Mouse (Mus musculus) heart, postnatal 14 days (tissue): ENCODE results near the gene Smarca4. TPM values are rescaled to one million over a fixed set of nuclear protein-coding genes. Genes with fewer than 3 reads are reported as not detected.

Experiments
- DNase-seq, 2 experiments: peaks; one replicate each; pipeline ENCODE4 v3.0.0; 2021 to 2022
- intact Hi-C: fragments of 180-260 bp; cut with DNase I; formaldehyde crosslinking; loops from one replicate; pipeline ENCODE4 v1.15.1; 2025
- total RNA-seq, 2 experiments: library from RNA; stranded (reverse); gene quantifications; 2 replicates each; pipeline ENCODE4 v1.2.3; 2021

Smarca4 gene
- total RNA-seq, 2 experiments from 2014 or later, result 46.5 to 51.6 TPM

GRCm38 (mm10) chr9:21706085-21706484 is 90.1 kb downstream of the Smarca4 start:
- intact Hi-C loops, result loop anchor here (5.0 kb wide), 1 partner anchor 41 kb away; no protein-coding TSS in a partner anchor
- DNase-seq, result no peak

GRCm38 (mm10) chr9:21706586-21707265 is 90.8 kb downstream of the Smarca4 start:
- intact Hi-C loops, result loop anchor here (5.0 kb wide), 1 partner anchor 41 kb away; no protein-coding TSS in a partner anchor
- no peak for DNase-seq

DNA sequence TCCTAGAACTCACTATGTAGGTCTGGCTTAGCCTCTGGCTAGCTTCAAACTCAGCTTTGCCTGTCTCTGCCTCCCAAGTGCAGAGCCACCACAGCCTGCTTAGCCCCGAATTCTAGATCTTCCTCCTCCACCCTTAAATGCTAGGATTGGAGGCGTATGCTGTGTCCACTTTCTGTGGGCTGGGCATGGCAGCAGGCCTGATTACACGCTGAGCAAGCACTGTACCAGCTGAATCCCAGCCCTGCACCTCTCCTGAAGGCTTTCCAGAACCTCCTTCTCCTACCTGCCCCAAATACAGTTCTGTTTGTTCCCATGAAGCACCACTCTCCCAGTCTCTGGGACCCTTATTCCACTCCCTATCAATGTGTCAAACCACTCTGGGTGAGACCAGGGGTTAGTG is 93.4 kb downstream of the Smarca4 start:
- DNase-seq, result no peak
- intact Hi-C loops, result loop anchor here (5.0 kb wide), 1 partner anchor 38 kb away; no protein-coding TSS in a partner anchor

DNA sequence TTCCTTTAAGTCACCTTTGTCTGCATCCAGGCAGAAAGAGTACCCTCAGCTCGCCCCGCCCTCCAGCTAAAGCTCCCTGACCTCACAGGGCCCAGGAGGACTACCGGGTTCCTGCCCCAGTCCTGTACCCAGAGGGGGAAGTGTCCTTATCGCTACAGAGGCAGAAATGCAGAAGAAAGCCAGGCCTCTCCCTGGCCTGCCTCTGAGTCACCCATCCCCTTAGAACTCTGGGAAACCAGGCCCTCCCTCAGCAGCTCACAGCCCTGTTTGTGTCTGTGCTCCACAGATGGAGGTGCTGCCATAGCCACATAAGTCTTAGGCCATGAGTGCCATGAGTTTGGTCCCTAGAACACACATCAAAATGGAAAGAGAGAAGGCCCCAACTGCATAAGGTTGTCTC is 99.3 kb downstream of the Smarca4 start:
- DNase-seq, result peak; percentile 26 to 39
- intact Hi-C loops, result no loop called here

GRCm38 (mm10) chr9:21717015-21717414 is 101.0 kb downstream of the Smarca4 start:
- intact Hi-C loops, result no loop called here
- DNase-seq, result no peak

DNA sequence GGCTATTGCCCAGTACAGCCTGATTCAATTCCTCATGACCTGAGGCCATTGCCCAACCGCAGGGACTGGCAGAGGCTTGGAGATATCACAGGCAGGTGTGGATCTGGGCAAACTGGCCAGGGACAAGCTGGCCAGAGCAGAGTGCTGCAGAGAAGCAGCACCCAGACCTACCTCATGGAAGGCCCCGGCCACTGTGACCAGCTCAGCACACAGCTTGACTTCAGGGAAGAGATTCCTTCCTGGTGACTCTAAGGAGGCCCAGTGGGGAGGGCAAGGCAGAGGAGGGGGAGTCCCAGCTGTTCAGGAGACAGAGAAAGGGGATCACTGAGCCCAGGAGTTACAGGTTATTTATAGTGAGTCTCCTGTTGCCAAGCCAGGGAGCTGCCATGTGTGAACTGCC is 105.1 kb downstream of the Smarca4 start:
- intact Hi-C loops, result no loop called here
- no peak for DNase-seq

DNA sequence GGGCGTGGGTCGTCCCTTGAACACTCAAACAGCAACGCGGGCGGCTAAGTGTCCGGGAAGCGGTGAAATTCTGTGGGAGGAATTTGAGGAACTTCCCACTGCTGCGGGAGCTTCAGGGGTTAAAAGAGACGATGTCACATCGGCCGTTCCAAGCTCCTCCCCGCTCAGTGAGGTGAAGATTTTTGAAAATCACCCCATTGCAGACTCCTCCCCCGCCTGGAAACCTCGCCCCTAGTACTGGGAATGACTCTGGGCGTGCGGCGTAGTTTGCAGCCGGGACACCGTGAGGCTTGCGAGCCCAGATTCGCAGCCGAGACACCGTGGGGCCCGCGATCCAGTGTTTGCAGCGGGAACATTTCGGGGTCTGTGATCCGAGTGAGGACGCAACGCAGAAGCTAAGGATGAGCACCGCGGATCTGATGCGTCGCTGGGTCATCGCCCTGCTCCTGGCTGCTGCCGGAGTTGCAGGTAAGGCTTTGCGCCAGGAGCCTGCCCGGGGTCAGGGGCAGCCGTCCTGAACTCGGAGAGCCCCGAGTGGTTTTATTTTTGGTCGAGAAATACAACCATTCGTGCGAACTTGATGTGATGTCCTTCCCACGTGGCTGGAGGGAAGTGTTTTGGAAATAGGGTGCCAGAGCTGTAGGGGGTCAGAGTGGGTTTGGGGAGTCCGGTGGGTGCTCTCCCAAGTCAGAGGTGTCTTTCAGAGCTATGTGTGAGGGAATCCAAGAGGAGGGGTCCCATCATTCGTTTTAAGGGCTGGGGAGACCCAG is 107.6 kb downstream of the Smarca4 start, which contains the start of gene Ldlr:
Ldlr (plus strand) TSS at position 107 of the 770 bp plus-strand sequence.
- DNase-seq, result peak; percentile 75 to 85
- intact Hi-C loops, result no loop called here

GRCm38 (mm10) chr9:21724147-21724536 is 108.2 kb downstream of the Smarca4 start:
- peak; percentile 84 to 89 for DNase-seq
- intact Hi-C loops, result no loop called here

GRCm38 (mm10) chr9:21725224-21726121 is 109.5 kb downstream of the Smarca4 start:
- intact Hi-C loops, result no loop called here
- no peak for DNase-seq

DNA sequence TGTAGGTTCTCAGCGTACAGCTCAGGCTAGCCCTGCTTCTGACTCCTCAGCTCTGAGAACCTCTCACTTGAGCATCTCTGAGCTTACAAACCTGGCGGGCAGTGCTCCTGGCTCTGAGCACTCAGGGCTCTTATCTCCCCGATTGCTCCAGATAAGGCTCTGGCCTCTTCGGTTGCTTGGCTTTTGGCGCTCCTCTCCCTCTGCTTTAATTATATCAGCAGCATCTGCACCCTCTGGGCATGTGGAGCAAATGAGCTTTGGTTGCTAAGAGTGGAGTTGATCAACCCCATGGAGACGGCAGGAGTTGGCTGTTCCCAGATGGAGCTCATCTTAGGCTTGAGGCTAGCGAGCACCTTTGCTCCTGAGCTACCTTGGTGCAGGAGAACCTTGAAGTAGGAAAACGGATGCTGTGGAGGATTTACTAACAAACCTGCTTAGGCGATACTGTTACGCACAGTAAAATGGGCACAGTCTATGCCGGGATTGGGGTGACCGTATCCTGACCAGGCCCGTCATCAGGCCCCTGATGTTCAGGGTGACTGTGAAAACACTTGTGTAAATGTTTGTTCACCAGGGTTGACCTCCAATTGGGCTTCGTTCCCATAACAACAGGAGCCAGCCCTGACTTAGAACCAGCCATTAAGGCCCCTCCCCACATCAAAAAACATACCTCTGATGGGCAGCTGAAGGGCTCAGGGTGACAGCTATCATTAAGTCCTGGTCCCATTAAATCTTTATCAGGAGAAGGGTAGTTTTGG is 110.4 kb downstream of the Smarca4 start:
- intact Hi-C loops, result no loop called here
- no peak for DNase-seq

- no peak for DNase-seq
- intact Hi-C loops, result no loop called here
These were observed 112.4 kb downstream of the Smarca4 start for GRCm38 (mm10) chr9:21728261-21728832.

DNA sequence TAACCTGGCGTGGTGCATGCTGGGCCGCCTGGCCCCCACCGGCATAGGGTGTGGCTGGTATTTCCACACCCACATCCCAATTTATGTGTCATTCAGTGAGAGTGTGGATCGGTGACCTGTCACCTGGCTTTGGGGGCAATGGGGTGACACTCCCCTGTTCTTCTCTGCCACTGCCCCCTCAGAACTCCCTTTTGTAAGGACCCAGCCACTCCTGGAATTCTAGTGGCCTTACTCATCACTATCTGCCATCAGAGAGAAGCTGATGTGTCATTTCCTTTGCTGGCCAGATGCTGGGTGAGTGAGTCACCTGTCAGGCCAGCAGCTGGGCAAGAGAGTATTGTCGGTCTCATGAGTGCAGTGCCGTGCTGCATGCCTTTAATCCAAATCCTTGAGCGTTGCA is 113.3 kb downstream of the Smarca4 start:
- no peak for DNase-seq
- intact Hi-C loops, result no loop called here

GRCm38 (mm10) chr9:21732288-21732687 is 116.3 kb downstream of the Smarca4 start:
- intact Hi-C loops, result no loop called here
- DNase-seq, result no peak

GRCm38 (mm10) chr9:21733446-21733845 is 117.5 kb downstream of the Smarca4 start:
- no peak for DNase-seq
- intact Hi-C loops, result no loop called here

- no peak for DNase-seq
- intact Hi-C loops, result no loop called here
These were observed 118.0 kb downstream of the Smarca4 start for GRCm38 (mm10) chr9:21733989-21734388.

DNA sequence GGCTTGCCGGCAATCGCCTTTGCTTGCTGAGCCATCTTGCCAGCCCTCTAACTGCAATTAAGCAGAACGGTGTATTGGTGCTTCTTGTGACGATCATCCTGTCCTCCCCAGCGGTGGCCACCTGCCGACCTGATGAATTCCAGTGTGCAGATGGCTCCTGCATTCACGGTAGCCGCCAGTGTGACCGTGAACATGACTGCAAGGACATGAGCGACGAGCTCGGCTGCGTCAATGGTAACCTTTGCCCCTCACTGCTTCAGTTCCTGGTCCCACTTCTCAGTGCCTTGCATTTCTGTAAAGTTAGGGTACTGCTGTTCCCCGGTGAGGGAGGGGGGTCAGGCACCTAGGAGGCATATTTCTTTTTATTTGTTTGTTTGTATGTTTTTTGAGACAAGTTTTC is 119.2 kb downstream of the Smarca4 start:
- DNase-seq, result no peak
- intact Hi-C loops, result no loop called here

DNA sequence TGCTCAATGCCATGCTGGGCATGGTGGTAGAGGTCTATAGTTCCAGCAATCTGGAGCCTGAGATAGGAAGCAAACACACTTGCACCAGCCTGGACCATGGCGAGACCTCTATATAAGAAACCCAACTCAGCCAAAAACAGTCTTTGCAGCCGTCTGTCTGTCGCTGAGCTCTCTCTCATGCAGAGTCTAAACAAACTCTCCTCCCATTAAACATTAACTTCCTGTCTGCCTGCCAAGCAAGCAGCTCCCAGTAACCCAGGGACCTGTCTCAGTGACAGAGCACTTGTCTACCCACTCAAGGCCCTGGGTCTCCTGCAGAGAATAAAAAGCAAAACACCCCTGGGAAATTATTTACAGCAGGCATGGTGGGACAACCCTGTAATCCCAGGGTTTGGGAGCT is 120.6 kb downstream of the Smarca4 start:
- intact Hi-C loops, result no loop called here
- DNase-seq, result no peak

- intact Hi-C loops, result no loop called here
- DNase-seq, result no peak
These were observed 121.2 kb downstream of the Smarca4 start for GRCm38 (mm10) chr9:21737188-21737587.

- intact Hi-C loops, result no loop called here
- no peak for DNase-seq
These were observed 122.8 kb downstream of the Smarca4 start for GRCm38 (mm10) chr9:21738776-21739175.

DNA sequence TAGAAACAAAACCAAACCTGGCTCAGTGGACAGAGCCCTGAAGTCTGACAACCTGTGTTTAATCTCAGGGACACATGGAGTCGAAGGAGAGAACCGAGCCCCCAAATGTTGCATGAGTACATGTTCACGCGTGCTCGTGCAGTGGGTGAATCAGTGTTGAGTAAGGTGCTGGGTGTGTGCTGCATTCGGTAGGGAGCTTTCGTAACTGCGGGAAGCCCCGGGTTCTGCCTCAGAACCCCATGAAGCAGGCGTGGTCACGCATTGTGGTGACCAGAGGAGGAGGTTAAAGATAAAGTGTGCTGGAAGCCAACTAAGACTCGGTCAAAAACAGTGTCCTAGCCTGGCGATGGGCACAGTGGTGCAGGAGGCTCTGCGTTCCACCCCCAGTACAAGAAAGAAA is 124.5 kb downstream of the Smarca4 start:
- no peak for DNase-seq
- intact Hi-C loops, result no loop called here
